Mouse (Mus musculus) adrenal gland, postnatal 10 days (tissue): Measurements from ENCODE around the gene Alg14. TPM values are rescaled to one million over a fixed set of nuclear protein-coding genes. Genes with fewer than 3 reads are reported as not detected.

Experiments
- DNase-seq: peaks from one replicate; pipeline ENCODE4 v3.0.0; 2021; ENCODE audit warnings: mixed read lengths
- total RNA-seq, 2 experiments: library from RNA; stranded (reverse); gene quantifications; 2 replicates each; pipeline ENCODE4 v1.2.3; 2021

The Alg14 gene
- total RNA-seq, 2 experiments from 2014 or later, result 27.4 to 31.3 TPM

DNA sequence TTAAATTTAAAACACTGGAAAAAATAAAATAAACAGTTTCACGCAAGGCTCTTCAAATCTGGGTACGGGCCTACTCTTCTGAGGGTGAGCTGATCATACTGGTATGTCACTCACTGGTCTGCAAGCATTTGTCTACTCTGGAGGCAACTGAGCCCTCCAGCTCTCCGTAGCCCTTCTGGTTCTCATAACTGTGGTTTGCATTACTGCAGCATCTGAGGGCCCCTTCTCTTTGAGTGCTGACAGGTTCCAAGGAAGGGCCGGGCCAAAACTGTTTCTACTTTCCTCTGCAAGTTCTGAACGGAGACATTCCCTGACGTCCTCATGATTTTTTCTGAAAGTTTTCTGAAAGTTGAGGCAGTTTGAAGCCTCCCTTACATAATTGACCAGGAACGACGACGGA is 115.8 kb downstream of the Alg14 start:
- no peak for DNase-seq

DNA sequence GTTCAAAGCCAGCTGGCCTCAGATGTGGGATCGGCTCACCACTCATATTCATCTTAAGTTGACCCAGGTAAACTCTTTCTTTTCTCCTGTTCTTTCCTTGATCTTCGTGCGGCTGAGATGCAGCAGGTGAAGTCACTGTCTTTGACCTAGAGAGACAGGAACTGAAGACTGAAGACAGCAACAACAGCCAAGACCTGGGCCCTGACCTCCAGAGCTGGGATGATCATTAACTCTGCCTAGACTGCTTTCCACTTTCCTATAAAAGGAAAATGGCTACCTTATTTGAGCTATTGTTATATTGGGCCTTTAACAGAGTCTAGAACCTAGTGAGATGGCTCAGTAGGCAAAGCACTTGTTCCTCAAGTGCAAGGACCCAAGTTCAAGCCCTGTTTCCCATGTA is 116.8 kb downstream of the Alg14 start:
- no peak for DNase-seq

DNA sequence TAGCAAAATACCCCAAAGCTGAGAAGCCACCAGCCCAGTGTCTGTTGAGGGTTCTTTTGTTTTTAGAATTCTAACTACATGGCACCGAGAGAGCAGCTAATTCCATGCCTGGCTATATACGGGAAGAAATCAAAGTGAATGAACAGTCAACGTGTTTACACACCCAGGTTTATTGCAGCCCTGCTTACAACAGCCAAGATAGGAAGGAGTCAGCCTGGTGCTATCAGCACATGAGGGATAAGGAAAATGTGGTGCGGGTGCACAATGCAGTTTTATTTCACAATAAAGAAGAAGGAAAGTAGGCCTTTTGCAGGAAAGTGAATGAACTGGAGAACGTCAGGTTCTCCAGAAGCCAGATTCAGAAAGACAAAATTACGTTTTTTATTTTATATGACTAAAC is 119.9 kb downstream of the Alg14 start:
- DNase-seq, result no peak

Other genes with a start within 250 kb of the Alg14 start
- gene Rwdd3, start 120.1 kb upstream of the Alg14 start, total RNA-seq, result 10 to 100 TPM; 12.4 to 16.8 TPM
- gene Tmem56, start 8.7 kb upstream of the Alg14 start, total RNA-seq, result 10 to 100 TPM; 22.7 to 37.6 TPM
- 100 to 1,000 TPM; 148 to 215 TPM for gene Cnn3, start 134.7 kb downstream of the Alg14 start, total RNA-seq
- 10 to 100 TPM; 19.8 to 22.8 TPM for gene Slc44a3, start 240.6 kb downstream of the Alg14 start, total RNA-seq